Mouse (Mus musculus): Measurements from ENCODE around the gene Phospho1. TPM values are rescaled to one million over a fixed set of nuclear protein-coding genes. Genes with fewer than 3 reads are reported as not detected.

Gene Phospho1
- total RNA-seq (2021), result 100 to 1,000 TPM; 355 to 388 TPM
- long read RNA-seq, experiment 1, transcript Phospho1-202 (3 exons, 590 nt), result major isoform, 94 of 104 reads
- long read RNA-seq, experiment 1, partial matches to known transcripts, result 1 of 104 reads
- long read RNA-seq, experiment 1, other reads (novel, unspliced or antisense), result 8 of 104 reads
- long read RNA-seq, experiment 2, transcript Phospho1-202 (3 exons, 590 nt), result major isoform, 86 of 98 reads
- long read RNA-seq, experiment 2, partial matches to known transcripts, result 2 of 98 reads
- long read RNA-seq, experiment 2, other reads (novel, unspliced or antisense), result 10 of 98 reads

- DNase-seq (ENCODE audit: low spot score), result peak; percentile 93
Observed at GRCm38 (mm10) chr11:95824071-95824876, at the start of gene Phospho1. TSS of gene Phospho1 (plus strand) at chr11:95824499.

- DNase-seq (ENCODE audit: low spot score), result peak; percentile 89
Observed at GRCm38 (mm10) chr11:95777323-95778297, 46.7 kb upstream of the Phospho1 start.

GRCm38 (mm10) chr11:95778831-95779251 lies 45.5 kb upstream of the Phospho1 start:
- DNase-seq (ENCODE audit: low spot score), result no peak

GRCm38 (mm10) chr11:95779366-95779765 lies 44.9 kb upstream of the Phospho1 start:
- DNase-seq (ENCODE audit: low spot score), result no peak

- DNase-seq (ENCODE audit: low spot score), result no peak
Observed at GRCm38 (mm10) chr11:95780480-95780879, 43.8 kb upstream of the Phospho1 start.

DNA sequence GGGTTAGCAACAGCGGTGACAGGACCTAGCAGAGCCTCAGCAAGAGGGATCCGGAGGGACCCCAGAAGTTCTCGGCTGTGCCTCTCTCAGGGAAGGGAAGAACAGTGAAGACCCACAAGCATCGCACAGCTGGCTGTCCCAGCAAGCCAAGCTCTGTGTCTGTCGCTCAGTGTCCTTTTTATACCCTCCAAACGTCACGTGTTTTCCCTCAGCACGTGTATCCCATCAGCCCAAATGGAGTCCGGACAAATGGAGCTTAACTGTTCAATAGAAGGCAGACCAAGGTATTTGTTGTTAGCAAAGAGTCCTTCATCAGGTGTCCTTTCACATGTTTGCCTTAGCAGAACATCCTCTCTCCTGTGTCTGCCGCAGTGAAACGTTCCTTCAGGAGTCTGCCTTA lies 42.7 kb upstream of the Phospho1 start:
- no peak for DNase-seq (ENCODE audit: low spot score)

GRCm38 (mm10) chr11:95783457-95783856 lies 40.8 kb upstream of the Phospho1 start:
- DNase-seq (ENCODE audit: low spot score), result no peak

DNA sequence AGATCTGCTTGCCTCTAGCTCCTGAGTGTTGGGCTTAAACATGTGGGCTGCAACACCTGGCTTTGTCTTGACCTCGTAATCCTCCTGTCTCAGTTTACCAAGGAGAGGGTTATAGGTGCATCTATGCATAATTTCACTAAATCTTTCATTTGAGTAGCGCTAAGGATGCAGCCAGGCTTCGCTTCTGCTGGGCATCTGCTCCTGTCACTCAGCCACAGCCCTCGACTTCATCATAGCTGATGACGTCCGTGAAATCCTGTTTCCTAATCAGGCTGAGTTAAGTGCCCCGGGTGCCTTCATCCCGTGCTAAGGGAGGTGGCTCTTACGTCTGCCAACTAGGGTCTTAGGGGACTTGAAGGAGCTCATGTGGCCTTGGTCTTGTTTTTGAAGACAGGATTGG lies 40.3 kb upstream of the Phospho1 start:
- no peak for DNase-seq (ENCODE audit: low spot score)

GRCm38 (mm10) chr11:95785675-95786074 lies 38.6 kb upstream of the Phospho1 start:
- no peak for DNase-seq (ENCODE audit: low spot score)

DNA sequence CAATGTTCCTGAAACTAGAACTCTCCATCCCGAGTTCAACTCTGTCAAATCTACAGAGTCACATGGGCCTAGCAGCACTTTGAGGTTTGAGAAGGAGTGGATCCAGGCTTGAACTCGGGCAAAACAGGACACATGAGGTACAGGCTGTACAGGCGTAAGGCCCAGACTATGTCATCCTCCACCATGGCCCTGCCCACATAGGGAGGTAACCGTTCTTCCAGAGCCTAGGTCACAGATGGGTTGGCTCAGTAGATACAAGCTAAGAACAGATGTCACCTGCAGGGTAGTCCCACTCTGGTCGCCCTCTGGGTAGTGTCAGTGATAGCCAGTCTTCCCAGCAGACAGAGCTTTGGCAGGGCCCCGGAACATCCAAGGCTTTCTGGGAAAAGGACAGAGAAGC lies 37.8 kb upstream of the Phospho1 start:
- no peak for DNase-seq (ENCODE audit: low spot score)

GRCm38 (mm10) chr11:95789451-95789891 lies 34.8 kb upstream of the Phospho1 start:
- no peak for DNase-seq (ENCODE audit: low spot score)

- DNase-seq (ENCODE audit: low spot score), result no peak
Observed at GRCm38 (mm10) chr11:95791787-95792186, 32.5 kb upstream of the Phospho1 start.

GRCm38 (mm10) chr11:95792950-95793509 lies 31.3 kb upstream of the Phospho1 start:
- DNase-seq (ENCODE audit: low spot score), result no peak

GRCm38 (mm10) chr11:95794201-95794600 lies 30.1 kb upstream of the Phospho1 start:
- DNase-seq (ENCODE audit: low spot score), result no peak

DNA sequence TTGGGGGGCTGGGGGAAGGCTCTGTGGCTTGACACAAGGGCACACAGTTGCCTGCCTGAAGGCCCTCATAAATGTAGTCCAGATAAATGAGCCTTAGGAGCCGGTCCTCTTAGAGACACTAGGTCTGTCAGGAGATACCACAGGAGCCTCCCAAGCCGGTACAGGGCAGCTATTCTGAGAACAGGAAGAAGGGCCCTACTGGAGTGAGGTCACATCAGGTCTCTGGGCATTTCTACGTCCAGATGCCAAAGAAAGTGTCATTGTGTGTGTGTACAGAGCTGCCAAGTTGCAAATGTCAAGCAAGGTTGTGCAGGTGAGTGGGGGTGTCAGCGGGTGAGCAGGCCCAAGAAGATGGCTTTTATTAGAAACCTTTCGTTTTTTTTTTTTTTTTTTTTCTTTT lies 28.7 kb upstream of the Phospho1 start:
- peak; percentile 55 for DNase-seq (ENCODE audit: low spot score)

- DNase-seq (ENCODE audit: low spot score), result no peak
Observed at GRCm38 (mm10) chr11:95805010-95805409, 19.3 kb upstream of the Phospho1 start.

DNA sequence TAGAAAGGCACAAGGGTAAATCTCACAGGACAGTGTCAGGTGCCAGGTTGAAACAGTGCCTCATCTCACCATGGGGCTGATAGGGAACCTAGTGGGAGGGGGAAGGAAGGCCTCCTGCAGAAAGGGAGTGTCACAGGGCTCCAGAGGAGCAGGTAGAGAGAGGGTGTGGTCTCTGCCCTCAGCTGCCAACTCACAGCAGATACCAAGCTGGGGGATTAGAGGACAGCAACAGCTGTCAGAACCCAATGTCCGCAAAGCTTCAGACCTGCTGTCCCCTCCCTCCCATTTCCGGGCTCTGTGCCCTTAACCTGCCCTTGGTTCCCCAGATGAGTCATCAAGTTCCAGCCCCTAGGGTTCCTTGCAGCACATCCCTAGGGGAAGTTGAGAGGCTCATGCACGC lies 18.8 kb upstream of the Phospho1 start:
- no peak for DNase-seq (ENCODE audit: low spot score)

- DNase-seq (ENCODE audit: low spot score), result no peak
Observed at GRCm38 (mm10) chr11:95807884-95808283, 16.4 kb upstream of the Phospho1 start.

- DNase-seq (ENCODE audit: low spot score), result peak; percentile 82
Observed at GRCm38 (mm10) chr11:95808448-95809011, 15.8 kb upstream of the Phospho1 start.

DNA sequence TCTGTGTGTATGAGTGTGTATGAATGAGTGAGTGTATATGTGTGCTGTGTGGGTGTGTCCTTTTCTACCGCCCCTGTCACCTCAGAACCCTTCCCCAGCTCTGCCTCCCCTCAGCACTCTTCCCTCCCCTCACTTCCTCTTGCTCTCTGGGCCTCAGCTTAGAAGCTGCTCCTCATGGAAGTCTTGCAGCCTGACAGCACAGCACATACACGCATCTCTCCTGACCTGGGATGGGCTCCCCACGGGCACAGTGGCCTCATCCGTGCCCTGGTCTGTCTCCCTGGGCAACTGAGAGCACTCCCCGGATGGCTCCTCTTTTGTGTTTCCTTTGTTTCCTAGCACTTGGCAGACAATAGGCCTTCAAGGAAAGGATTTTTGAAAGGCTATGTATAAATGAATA lies 14.7 kb upstream of the Phospho1 start:
- DNase-seq (ENCODE audit: low spot score), result no peak

GRCm38 (mm10) chr11:95810828-95811227 lies 13.5 kb upstream of the Phospho1 start:
- no peak for DNase-seq (ENCODE audit: low spot score)

All from gastrocnemius, adult 18-20 months (tissue).